Mouse (Mus musculus) Patski (cell line): Measurements from ENCODE around the gene Dnajc7. TPM values are rescaled to one million over a fixed set of nuclear protein-coding genes. Genes with fewer than 3 reads are reported as not detected.

Experiments
- ATAC-seq: fragments of 100-300 bp; one replicate; pipeline ENCODE4 v1.8.0; 2021
- CTCF ChIA-PET: fragments of 350-600 bp; sonication (Branson Sonifier 250); formaldehyde crosslinking; loops from one replicate; lab custom pipeline; 2022; ENCODE audit warnings: inconsistent platforms; lab: Charles Lee
- POLR2A ChIA-PET: fragments of 350-600 bp; sonication (Branson Sonifier 250); formaldehyde crosslinking; loops from one replicate; lab custom pipeline; 2022; ENCODE audit warnings: antibody characterized with exemption, inconsistent platforms; lab: Charles Lee
- DNase-seq: peaks from one replicate; pipeline ENCODE4 v3.0.0-alpha.2; 2011; ENCODE audit warnings: low read depth, low spot score
- H3K27me3 ChIP-seq: fragments of 371-371 bp; one replicate; pipeline ENCODE4 v1.5.1; 2021
- CTCF ChIP-seq: fragments of 100-300 bp; IDR thresholded peaks from one replicate; pipeline ENCODE4 v1.5.1; 2021
- in situ Hi-C: fragments of 300-500 bp; cut with MboI; formaldehyde crosslinking; loops from 3 replicates; pipeline ENCODE4 v1.11.1; 2018; ENCODE audit warnings: low pct_unique_long_range_greater_than_20kb, mixed read lengths
- polyA plus RNA-seq: library from polyadenylated mRNA; unstranded; gene quantifications from one replicate; pipeline ENCODE4 v1.2.3, GENCODE M21; 2021

Gene Dnajc7
- polyA plus RNA-seq, 1 experiment from 2014 or later, result 268 TPM

DNA sequence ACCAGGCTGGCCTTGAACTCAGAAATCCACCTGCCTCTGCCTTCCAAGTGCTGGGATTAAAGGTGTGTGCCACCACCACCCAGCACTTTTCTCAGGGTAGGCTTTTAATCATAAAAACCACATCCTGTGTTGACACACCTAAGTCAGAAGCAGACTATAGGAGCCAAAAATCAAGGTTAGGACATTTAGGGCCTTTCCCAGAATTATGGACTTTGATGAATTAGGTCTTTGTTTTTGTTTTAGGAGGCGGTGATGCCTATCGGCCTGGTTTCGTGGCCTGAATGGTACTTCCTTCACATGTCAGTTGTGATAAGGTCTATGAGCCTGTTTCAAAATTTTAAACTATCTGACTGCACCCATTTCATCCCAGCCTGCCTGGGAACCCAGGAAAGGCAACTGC lies 45.8 kb downstream of the Dnajc7 start:
- no peaks in the 10 kb centered on the region for H3K27me3 ChIP-seq
- no peak for DNase-seq
- CTCF ChIA-PET, result no interaction called here
- ATAC-seq, result no peak
- POLR2A ChIA-PET, result no interaction called here
- in situ Hi-C loops, result loop anchor here (5.0 kb wide), 1 partner anchor 123 kb away; no protein-coding TSS in a partner anchor
- TF ChIP-seq CTCF, result no peak

DNA sequence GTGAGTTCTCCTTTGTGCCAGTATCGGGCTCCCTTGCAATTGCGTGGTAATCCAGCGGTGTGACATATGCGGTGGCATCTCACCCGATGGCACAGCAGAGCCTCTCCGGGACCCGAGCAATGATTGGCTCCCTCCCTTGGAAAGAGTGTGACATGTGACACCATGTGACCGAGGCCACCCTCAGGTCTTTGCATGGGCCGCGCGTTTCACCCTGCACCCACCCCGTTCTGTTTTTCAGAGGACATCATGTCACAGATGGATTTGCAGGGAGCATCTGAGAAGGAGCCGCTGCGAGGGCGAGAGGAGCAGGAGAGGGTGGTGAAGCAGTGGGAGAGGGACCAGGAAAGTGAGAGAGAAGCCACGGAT lies 48.8 kb downstream of the Dnajc7 start:
- ATAC-seq (no peak), DNase-seq (no peak)
- TF ChIP-seq CTCF, result no peak
- ChIA-PET CTCF (no interaction called here), POLR2A (no interaction called here)
- H3K27me3 ChIP-seq, result no peaks in the 10 kb centered on the region
- in situ Hi-C loops, result loop anchor here (5.0 kb wide), 1 partner anchor 126 kb away; no protein-coding TSS in a partner anchor

DNA sequence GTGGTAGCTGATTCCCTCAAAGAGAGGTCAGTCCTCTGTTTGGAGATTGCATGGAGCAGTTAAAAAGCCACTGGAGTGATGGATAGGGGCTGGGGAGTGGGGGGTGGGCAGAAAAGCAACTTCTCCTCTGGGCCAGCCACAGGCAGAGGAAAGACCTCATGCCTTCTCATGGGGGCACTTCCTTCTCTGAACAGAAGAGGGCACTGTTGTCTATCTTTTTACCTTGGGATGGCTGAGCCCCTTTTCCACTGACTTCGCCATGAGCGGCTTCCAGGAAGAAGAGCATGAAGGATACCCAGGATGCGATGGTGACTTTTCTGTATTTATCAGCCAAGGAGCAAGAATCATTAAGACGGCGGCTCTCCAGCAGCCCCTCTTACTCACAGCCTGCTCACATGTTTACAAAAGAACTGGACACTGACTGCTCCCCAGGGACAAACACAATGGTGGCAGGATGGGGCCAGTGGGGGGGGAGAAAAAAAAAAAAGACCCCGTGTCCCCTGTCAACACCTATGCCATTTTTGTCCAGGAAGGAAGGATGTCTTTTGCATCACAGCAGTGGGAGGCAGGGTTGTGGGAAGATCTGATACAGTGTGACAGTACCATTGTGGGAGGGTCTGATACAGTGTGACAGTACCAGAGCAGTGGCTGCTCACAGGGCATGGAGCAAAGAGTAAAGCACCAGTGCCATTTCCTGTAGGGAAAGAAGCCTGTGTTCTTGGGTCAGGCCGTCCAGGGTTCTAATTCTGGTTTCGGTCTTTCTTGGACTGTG lies 49.4 kb downstream of the Dnajc7 start:
- CTCF ChIA-PET, result no interaction called here
- no peak for ATAC-seq
- no peak for DNase-seq
- TF ChIP-seq CTCF, result peak; percentile 87
- POLR2A ChIA-PET, result interaction anchor here (0.6 kb wide), 1 partner anchor 28 kb away, joined by 3 read pairs; no protein-coding TSS in a partner anchor
- in situ Hi-C loops, result loop anchor here (5.0 kb wide), 1 partner anchor 127 kb away; no protein-coding TSS in a partner anchor
- no peaks in the 10 kb centered on the region for H3K27me3 ChIP-seq

DNA sequence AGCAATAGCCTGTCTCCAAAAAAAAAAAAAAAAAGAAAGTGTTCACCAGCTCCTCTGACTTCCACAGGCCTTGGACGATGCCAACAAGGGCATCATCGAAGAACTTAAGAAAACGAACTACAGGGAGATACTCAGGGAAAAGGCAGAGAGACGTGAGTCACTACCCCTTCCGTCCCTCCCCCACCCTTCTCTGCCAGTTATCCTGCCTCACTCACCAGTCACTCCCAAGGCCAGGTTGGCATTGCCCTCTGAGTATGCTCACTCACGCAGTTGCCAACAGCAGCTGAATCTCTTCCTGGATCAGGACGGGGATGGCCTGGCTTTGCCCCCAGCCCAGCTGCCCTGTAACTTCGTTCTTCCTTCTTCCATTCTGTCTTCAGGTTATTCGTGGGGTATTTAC lies 50.2 kb downstream of the Dnajc7 start:
- no peaks in the 10 kb centered on the region for H3K27me3 ChIP-seq
- DNase-seq, result no peak
- TF ChIP-seq CTCF, result no peak
- ChIA-PET CTCF (interaction anchor here (0.7 to 1.2 kb wide), 2 partner anchors 31 to 124 kb away, joined by 3 read pairs; no protein-coding TSS in a partner anchor), POLR2A (interaction anchor here (0.6 kb wide), 2 partner anchors 29 to 361 kb away, joined by 3 to 4 read pairs; no protein-coding TSS in a partner anchor)
- ATAC-seq, result no peak
- in situ Hi-C loops, result loop anchor here (5.0 kb wide), 1 partner anchor 128 kb away; no protein-coding TSS in a partner anchor

DNA sequence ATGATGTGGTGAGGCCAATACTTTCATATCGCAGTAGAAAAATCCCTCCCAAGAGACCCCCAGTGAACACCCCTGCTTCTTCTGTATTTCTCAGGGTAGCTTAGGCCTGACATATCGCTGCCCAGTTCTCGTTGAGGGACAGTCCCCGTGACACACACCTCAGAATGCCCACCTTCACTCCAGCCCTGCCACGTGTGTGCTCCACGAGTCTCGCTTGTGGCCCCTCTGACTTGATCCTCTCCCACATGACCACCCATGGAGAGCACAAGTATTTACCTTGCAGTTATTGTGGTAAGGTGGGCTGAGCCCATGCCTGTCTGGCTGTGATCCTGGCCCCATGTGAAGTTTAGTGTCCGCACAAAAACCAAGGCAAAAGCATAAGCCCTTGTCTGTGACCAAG lies 51.3 kb downstream of the Dnajc7 start:
- CTCF ChIA-PET, result interaction anchor here (1.2 kb wide), 1 partner anchor 32 kb away, joined by 3 read pairs; no protein-coding TSS in a partner anchor
- ATAC-seq (no peak), DNase-seq (no peak)
- no peak for TF ChIP-seq CTCF
- POLR2A ChIA-PET, result no interaction called here
- in situ Hi-C loops, result no loop called here
- H3K27me3 ChIP-seq, result no peaks in the 10 kb centered on the region

DNA sequence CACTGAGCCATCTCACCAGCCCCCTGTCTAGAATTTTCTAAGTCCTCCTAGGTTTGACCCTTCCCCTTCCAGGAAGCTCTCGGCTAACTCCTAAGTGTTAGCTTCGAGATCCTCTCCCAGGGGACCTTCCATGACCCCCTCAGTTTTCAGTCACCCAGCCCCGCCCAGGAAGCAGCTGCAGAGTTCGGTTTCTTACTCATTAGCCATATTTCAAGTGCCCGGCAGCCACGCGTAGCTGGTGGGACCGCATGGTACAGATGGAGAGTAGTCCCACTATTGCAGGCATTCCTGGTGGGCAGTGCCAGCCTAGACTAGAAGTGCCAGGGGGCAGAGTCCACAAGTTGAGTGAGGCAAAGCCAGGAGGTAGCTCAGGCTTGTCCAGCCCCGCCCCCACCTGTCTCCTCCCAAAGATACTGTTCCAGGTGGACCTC lies 52.1 kb downstream of the Dnajc7 start:
- DNase-seq (no peak), ATAC-seq (peak; percentile 12)
- CTCF ChIA-PET, result interaction anchor here (0.6 kb wide), 1 partner anchor 20 kb away, joined by 3 read pairs; no protein-coding TSS in a partner anchor
- TF ChIP-seq CTCF, result no peak
- POLR2A ChIA-PET, result interaction anchor here (0.6 kb wide), 1 partner anchor 199 kb away, joined by 4 read pairs; no protein-coding TSS in a partner anchor
- in situ Hi-C loops, result no loop called here
- H3K27me3 ChIP-seq, result no peaks in the 10 kb centered on the region

DNA sequence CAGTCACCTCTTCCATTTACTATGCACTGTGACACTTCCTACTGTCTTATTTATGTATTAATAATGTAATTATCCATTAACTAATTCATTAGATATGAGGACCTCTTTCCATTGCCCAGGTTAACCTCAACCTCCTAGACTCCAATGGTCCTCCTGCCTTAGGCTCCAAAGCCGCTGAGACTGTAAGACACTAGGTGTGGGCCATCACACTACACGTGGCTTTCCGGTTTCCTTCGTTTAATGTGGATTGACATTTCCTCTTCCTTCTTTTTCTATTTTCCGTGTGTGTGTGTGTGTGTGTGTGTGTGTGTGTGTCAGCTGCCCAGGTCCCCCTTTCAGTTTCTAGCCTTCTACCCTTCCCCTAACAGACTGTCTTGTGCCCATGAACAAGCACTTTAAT lies 52.7 kb downstream of the Dnajc7 start:
- in situ Hi-C loops, result no loop called here
- H3K27me3 ChIP-seq, result no peaks in the 10 kb centered on the region
- DNase-seq (no peak), ATAC-seq (no peak)
- no peak for TF ChIP-seq CTCF
- ChIA-PET POLR2A (interaction anchor here (0.6 kb wide), 1 partner anchor 198 kb away, joined by 4 read pairs; no protein-coding TSS in a partner anchor), CTCF (no interaction called here)

DNA sequence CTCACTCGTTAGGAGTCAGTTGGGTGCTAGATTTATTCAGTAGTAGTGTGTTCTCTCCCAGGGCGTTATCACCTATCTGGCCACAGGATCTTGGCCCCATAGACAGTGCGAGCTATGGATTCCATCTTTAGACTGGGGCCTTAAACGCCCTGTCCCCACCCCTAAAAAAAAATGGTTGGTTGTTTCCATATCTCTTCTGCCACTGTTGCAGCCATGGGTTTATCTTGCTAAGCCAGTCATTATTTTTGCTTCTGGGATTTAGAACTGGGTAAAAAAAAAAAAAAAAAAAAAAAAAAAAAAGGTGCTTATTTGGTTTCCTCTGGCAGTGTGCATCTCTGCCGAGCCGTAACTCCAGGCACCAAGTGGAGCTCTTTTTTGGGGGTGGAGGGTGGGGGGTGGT lies 55.3 kb downstream of the Dnajc7 start:
- ATAC-seq (no peak), DNase-seq (no peak)
- CTCF ChIA-PET, result no interaction called here
- POLR2A ChIA-PET, result no interaction called here
- TF ChIP-seq CTCF, result no peak
- no peaks in the 10 kb centered on the region for H3K27me3 ChIP-seq
- in situ Hi-C loops, result no loop called here

DNA sequence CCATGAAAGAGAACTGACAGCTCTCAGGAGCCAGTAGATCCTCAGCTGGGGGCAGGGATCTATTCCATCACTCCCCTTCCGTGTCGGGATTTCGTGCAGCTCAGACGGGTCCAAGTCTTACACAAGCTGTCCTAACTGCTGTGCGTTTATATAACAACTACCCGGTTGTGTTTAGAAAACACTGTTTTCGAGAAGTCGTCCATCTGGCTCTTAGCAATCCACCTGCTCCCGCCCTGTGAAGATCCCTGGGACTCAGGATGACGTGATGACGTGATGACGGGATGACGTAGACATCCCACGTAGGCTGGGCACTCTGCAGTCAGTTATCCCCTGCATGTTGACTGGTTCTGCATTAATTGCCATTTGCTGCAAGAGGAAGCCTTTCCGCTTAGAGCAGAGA lies 55.7 kb downstream of the Dnajc7 start:
- CTCF ChIA-PET, result no interaction called here
- no peaks in the 10 kb centered on the region for H3K27me3 ChIP-seq
- ATAC-seq (no peak), DNase-seq (no peak)
- in situ Hi-C loops, result no loop called here
- no peak for TF ChIP-seq CTCF
- POLR2A ChIA-PET, result no interaction called here

DNA sequence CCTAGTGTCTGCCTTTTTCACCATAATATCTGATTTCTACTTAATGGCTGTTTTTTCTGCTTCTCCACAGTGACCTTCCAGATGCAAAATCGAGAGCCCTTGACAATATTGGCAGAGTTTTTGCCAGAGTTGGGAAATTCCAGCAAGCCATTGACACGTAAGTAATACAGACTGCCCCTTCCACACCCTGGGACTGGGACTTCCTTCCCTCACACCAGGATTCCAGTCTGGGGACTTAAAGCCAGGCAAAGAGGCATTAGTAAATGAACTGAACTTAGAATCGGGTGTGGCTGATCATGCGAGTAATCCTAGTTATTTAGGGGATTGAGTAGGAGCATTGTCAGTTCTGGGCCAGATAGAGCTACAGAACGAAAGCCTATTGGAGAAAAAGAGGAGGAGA lies 58.2 kb downstream of the Dnajc7 start:
- ATAC-seq, result no peak
- no peak for DNase-seq
- POLR2A ChIA-PET, result no interaction called here

DNA sequence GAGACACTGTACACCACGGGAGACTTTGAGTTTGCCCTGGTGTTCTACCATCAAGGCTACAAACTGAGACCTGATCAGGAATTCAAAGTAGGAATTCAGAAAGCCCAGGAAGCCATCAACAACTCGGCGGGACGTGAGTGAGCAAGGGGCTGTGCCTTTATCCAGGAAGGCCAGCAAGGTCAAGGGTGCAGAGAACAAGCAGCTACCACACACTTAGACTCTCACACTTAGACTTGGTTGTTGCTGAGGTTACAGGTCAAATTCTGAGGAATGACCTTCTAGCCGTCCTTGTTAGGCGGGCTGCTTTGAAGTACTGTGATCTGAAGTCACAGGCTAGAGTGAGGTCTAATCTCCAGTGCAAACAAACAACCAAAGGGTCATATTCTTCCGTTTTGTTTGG lies 60.5 kb downstream of the Dnajc7 start:
- ATAC-seq (no peak), DNase-seq (no peak)
- POLR2A ChIA-PET, result no interaction called here
- CTCF ChIA-PET, result interaction anchor here (1.0 kb wide), 1 partner anchor 73 kb away, joined by 3 read pairs; no protein-coding TSS in a partner anchor
- no peaks in the 10 kb centered on the region for H3K27me3 ChIP-seq
- in situ Hi-C loops, result loop anchor here (5.0 to 10.0 kb wide), 3 partner anchors 62 to 195 kb away; no protein-coding TSS in a partner anchor
- no peak for TF ChIP-seq CTCF

More for the DNA sequence above, 58.2 kb downstream of the Dnajc7 start:
- no peak for TF ChIP-seq CTCF
- CTCF ChIA-PET, result no interaction called here
- no peaks in the 10 kb centered on the region for H3K27me3 ChIP-seq
- in situ Hi-C loops, result no loop called here
